Mouse (Mus musculus) ES-E14 (cell line): ENCODE measurements around the gene Gm3646.

ENCODE experiments used
- CHD2 ChIP-seq: IDR thresholded peaks from 2 replicates; pipeline ENCODE4 v1.6.1; 2014; ENCODE audit warnings: mild to moderate bottlenecking, low read depth, low read length, inconsistent platforms
- HCFC1 ChIP-seq: IDR thresholded peaks from 2 replicates; pipeline ENCODE4 v1.6.1; 2012; ENCODE audit warnings: low read length, inconsistent platforms, borderline replicate concordance; ENCODE audit not compliant: insufficient read depth
- MAFK ChIP-seq: IDR thresholded peaks from 2 replicates; pipeline ENCODE4 v1.6.1; 2014; ENCODE audit warnings: mild to moderate bottlenecking, low read depth, low read length, inconsistent platforms; ENCODE audit not compliant: insufficient read depth
- ZC3H11A ChIP-seq: IDR thresholded peaks from 2 replicates; pipeline ENCODE4 v1.6.1; 2012; ENCODE audit warnings: low read depth, mild to moderate bottlenecking, inconsistent platforms, low read length, borderline replicate concordance
- ZNF384 ChIP-seq: IDR thresholded peaks from 2 replicates; pipeline ENCODE4 v1.6.1; 2012; ENCODE audit warnings: low read depth, low read length, inconsistent platforms

DNA sequence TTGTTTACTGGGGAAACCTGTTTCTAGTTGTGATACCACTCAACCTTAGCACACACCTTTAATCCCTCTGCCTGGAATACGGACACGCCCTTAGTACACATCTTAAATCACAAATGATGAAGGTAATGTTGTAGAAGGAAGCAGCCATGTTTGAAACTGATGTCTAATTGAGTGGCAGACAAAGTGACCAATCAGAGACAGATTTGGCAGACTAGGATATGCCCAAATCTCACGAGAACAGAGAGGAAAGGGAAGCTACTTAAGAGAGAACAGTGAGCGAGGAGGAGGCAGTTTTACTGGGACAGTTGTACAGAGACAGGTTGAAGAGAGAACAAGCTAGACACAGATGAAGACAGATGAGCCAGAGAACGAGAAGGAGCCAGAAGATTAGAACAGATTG is 10.6 kb upstream of the Gm3646 start:
- TF ChIP-seq MAFK (no peak), ZC3H11A (no peak), CHD2 (peak; percentile 72), HCFC1 (no peak), ZNF384 (no peak)
